Mouse (Mus musculus) heart, embryonic 16.5 days (tissue): ENCODE results near the gene Lpar3. TPM values are rescaled to one million over a fixed set of nuclear protein-coding genes. Genes with fewer than 3 reads are reported as not detected.

Experiments used
- ATAC-seq: fragments of 200-750 bp; cut with Nextera tagmentation; replicated peaks from 2 replicates; pipeline ENCODE4 v1.8.0; 2017; ENCODE audit warnings: moderate number of reproducible peaks; ENCODE audit not compliant: insufficient read depth, low FRiP score; ENCODE audit errors: extremely low read depth
- H3K27ac ChIP-seq: fragments of 300-500 bp; sonication (generic); 2 replicates; pipeline ENCODE4 v1.5.1; 2014; ENCODE audit warnings: mild to moderate bottlenecking, low read length, control low read depth, moderate library complexity
- H3K27me3 ChIP-seq: fragments of 300-500 bp; sonication (generic); 2 replicates; pipeline ENCODE4 v1.6.1; 2014; ENCODE audit warnings: low read length, mixed read lengths; ENCODE audit not compliant: control insufficient read depth, insufficient read depth
- H3K36me3 ChIP-seq: fragments of 300-500 bp; sonication (generic); 2 replicates; pipeline ENCODE4 v1.6.1; 2014; ENCODE audit not compliant: control insufficient read depth, insufficient read depth
- H3K4me1 ChIP-seq: fragments of 300-500 bp; sonication (generic); 2 replicates; pipeline ENCODE4 v1.6.1; 2014; ENCODE audit warnings: low read length, mixed read lengths; ENCODE audit not compliant: control insufficient read depth, insufficient read depth
- H3K4me2 ChIP-seq: fragments of 300-500 bp; sonication (generic); 2 replicates; pipeline ENCODE4 v1.6.1; 2014; ENCODE audit warnings: low read depth, mild to moderate bottlenecking, control low read depth, low read length
- H3K4me3 ChIP-seq: fragments of 300-500 bp; sonication (generic); 2 replicates; pipeline ENCODE4 v1.5.1; 2014; ENCODE audit warnings: mild to moderate bottlenecking, control low read depth, low read length
- H3K9ac ChIP-seq: fragments of 300-500 bp; sonication (generic); 2 replicates; pipeline ENCODE4 v1.6.1; 2014; ENCODE audit warnings: low read length, control low read depth
- H3K9me3 ChIP-seq: fragments of 300-500 bp; sonication (generic); replicated peaks from 2 replicates; pipeline ENCODE4 v1.6.1; 2016; ENCODE audit warnings: low read length; ENCODE audit not compliant: control insufficient read depth
- WGBS: fragments of 180-500 bp; shearing (Covaris S2); extraction: QIAGEN DNeasy Blood & Tissue Kit; methylation state at CpG from one replicate; pipeline ENCODE4 v1.1.7; 2014; 5-methylcytosine and 5-hydroxymethylcytosine counted together
- polyA plus RNA-seq: library from polyadenylated mRNA; unstranded; fragments of >200 nt; fragmentation: Nextera tagmentation; extraction: Ambion mirVana; gene quantifications from 2 replicates; pipeline ENCODE4 v1.2.1, GENCODE M21; 2015

Lpar3 gene
- polyA plus RNA-seq, 1 experiment from 2014 or later, result 36.0 TPM

DNA sequence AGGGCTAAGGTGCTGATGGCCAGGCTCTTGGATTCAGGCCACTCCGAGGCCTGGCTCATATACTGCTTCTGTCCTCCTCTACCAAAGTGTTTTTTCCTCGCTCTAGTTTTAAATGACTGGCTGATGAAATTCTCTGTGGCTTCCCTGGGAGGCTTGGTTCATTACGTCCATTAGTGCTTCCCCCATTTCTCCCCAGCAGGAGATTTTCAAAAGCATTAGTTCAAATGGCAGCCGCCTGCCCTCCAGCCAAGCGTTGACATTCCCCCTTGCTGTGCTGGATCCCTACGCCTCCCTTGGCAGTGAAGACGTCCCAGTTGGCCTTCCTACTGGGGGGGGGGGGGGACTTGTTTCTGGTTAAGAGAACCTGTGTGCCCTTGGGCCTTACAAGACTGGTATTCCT lies 113.3 kb downstream of the Lpar3 start:
- Histone ChIP-seq H3K9ac (no peak overlapping the region), H3K4me2 (no peak overlapping the region), H3K27me3 (no peaks in the 10 kb centered on the region)

More for the DNA sequence above, 113.3 kb downstream of the Lpar3 start:
- H3K4me3 ChIP-seq, result no peak overlapping the region
- H3K9me3 ChIP-seq, result no peaks in the 10 kb centered on the region
- H3K36me3 ChIP-seq, result no peaks in the 10 kb centered on the region
- WGBS, result 67% methylated on average over 7 of the region's 7 CpGs
- no peak for ATAC-seq
- H3K4me1 ChIP-seq, result peaks cover 7% of the 10 kb centered on the region
- no peak overlapping the region for H3K27ac ChIP-seq

Other genes starting within 250 kb of the Lpar3 start
- gene Syde2, start 233.1 kb upstream of the Lpar3 start, polyA plus RNA-seq, result 10.2 and 10.3 TPM in 2 replicates
- gene Wdr63, start 112.8 kb upstream of the Lpar3 start, polyA plus RNA-seq, result 0.37 and 0.74 TPM in 2 replicates
- gene Mcoln3, start 103.5 kb upstream of the Lpar3 start, polyA plus RNA-seq, result 0.79 and 1.1 TPM in 2 replicates
- gene Mcoln2, start 71.1 kb upstream of the Lpar3 start, polyA plus RNA-seq, result 0.97 and 3.2 TPM in 2 replicates
- 16.2 and 16.8 TPM in 2 replicates for gene Ssx2ip, start 183.7 kb downstream of the Lpar3 start, polyA plus RNA-seq
- 7.8 and 8.7 TPM in 2 replicates for gene Ctbs, start 228.8 kb downstream of the Lpar3 start, polyA plus RNA-seq